Mouse (Mus musculus): Measurements from ENCODE around the gene Snw1. TPM values are rescaled to one million over a fixed set of nuclear protein-coding genes. Genes with fewer than 3 reads are reported as not detected.

The Snw1 gene
- polyA plus RNA-seq (2015; fragmentation: Illumina TruSeq; extraction: RNeasy Lipid Tissue Mini Kit (QIAGEN cat#74804); ENCODE audit: insufficient read depth, low read depth, low replicate concordance): 11.0 TPM

GRCm38 (mm10) chr12:87471964-87472786, at the start of gene Snw1:
TSS of gene Snw1 (minus strand) at chr12:87472274.

GRCm38 (mm10) chr12:87514016-87514415, 41.9 kb upstream of the Snw1 start, which contains the start of gene Gm8300:
TSS of gene Gm8300 (plus strand) at chr12:87514316.

GRCm38 (mm10) chr12:87494421-87494820, 22.3 kb upstream of the Snw1 start, which contains the start of gene Gm5788:
TSS of gene Gm5788 (plus strand) at chr12:87494721.

GRCm38 (mm10) chr12:87443700-87444122, 28.4 kb downstream of the Snw1 start, which contains the start of the genes Slirp and Alkbh1:
TSS of gene Slirp (plus strand) at chr12:87443896.
TSS of gene Alkbh1 (minus strand) at chr12:87444017.

Other genes starting within 250 kb of the Snw1 start
- gene Noxred1, start 233.5 kb downstream of the Snw1 start, polyA plus RNA-seq (2015; fragmentation: Illumina TruSeq; extraction: RNeasy Lipid Tissue Mini Kit (QIAGEN cat#74804); ENCODE audit: insufficient read depth, low read depth, low replicate concordance): 0.52 TPM
- 8.2 TPM for gene Vipas39, start 206.0 kb downstream of the Snw1 start, polyA plus RNA-seq (2015; fragmentation: Illumina TruSeq; extraction: RNeasy Lipid Tissue Mini Kit (QIAGEN cat#74804); ENCODE audit: insufficient read depth, low read depth, low replicate concordance)
- 24.8 TPM for gene Ahsa1, start 205.8 kb downstream of the Snw1 start, polyA plus RNA-seq (2015; fragmentation: Illumina TruSeq; extraction: RNeasy Lipid Tissue Mini Kit (QIAGEN cat#74804); ENCODE audit: insufficient read depth, low read depth, low replicate concordance)
- not detected for gene Ism2, start 172.6 kb downstream of the Snw1 start, polyA plus RNA-seq (2015; fragmentation: Illumina TruSeq; extraction: RNeasy Lipid Tissue Mini Kit (QIAGEN cat#74804); ENCODE audit: insufficient read depth, low read depth, low replicate concordance)
- gene Sptlc2, start 83.9 kb downstream of the Snw1 start, polyA plus RNA-seq (2015; fragmentation: Illumina TruSeq; extraction: RNeasy Lipid Tissue Mini Kit (QIAGEN cat#74804); ENCODE audit: insufficient read depth, low read depth, low replicate concordance): 14.4 TPM
- gene Slirp, start 28.4 kb downstream of the Snw1 start, polyA plus RNA-seq (2015; fragmentation: Illumina TruSeq; extraction: RNeasy Lipid Tissue Mini Kit (QIAGEN cat#74804); ENCODE audit: insufficient read depth, low read depth, low replicate concordance): 19.3 TPM
- 5.8 TPM for gene Alkbh1, start 28.3 kb downstream of the Snw1 start, polyA plus RNA-seq (2015; fragmentation: Illumina TruSeq; extraction: RNeasy Lipid Tissue Mini Kit (QIAGEN cat#74804); ENCODE audit: insufficient read depth, low read depth, low replicate concordance)
- not detected for gene Gm5788, start 22.4 kb upstream of the Snw1 start, polyA plus RNA-seq (2015; fragmentation: Illumina TruSeq; extraction: RNeasy Lipid Tissue Mini Kit (QIAGEN cat#74804); ENCODE audit: insufficient read depth, low read depth, low replicate concordance)
- gene Gm8300, start 42.0 kb upstream of the Snw1 start, polyA plus RNA-seq (2015; fragmentation: Illumina TruSeq; extraction: RNeasy Lipid Tissue Mini Kit (QIAGEN cat#74804); ENCODE audit: insufficient read depth, low read depth, low replicate concordance): not detected
- not detected for gene Oog1, start 130.4 kb upstream of the Snw1 start, polyA plus RNA-seq (2015; fragmentation: Illumina TruSeq; extraction: RNeasy Lipid Tissue Mini Kit (QIAGEN cat#74804); ENCODE audit: insufficient read depth, low read depth, low replicate concordance)
- not detected for gene Gm4027, start 146.6 kb upstream of the Snw1 start, polyA plus RNA-seq (2015; fragmentation: Illumina TruSeq; extraction: RNeasy Lipid Tissue Mini Kit (QIAGEN cat#74804); ENCODE audit: insufficient read depth, low read depth, low replicate concordance)
- not detected for gene Gm16381, start 172.3 kb upstream of the Snw1 start, polyA plus RNA-seq (2015; fragmentation: Illumina TruSeq; extraction: RNeasy Lipid Tissue Mini Kit (QIAGEN cat#74804); ENCODE audit: insufficient read depth, low read depth, low replicate concordance)

Measured in pancreas, adult 10 weeks (tissue).